8 mouse cellular contexts compared by ENCODE assay signal in genomic region chr16:11134348-11135344, GRCm38 (mm10). TPM values are rescaled to one million over a fixed set of nuclear protein-coding genes. Genes with fewer than 3 reads are reported as not detected.
A peak's percentile ranks its signal among the peaks of the same experiment; 100 is the strongest.
DNase-seq lines count a peak whose midpoint lies in the region; ATAC-seq and TF ChIP-seq lines count a peak whose summit lies in the region.

Gene Txndc11 (minus strand): TSS chr16:11134650.

- H3K27me3 ChIP-seq in forebrain, embryonic 15.5 days, result no peaks in the 10 kb centered on the region

- H3K36me3 ChIP-seq in ES-E14 (ENCODE audit: control insufficient read depth, insufficient read depth, low read length, poor library complexity, severe bottlenecking), result peaks cover 8% of the 10 kb centered on the region; the same call in 1 of the 2 replicates
- H3K36me3 ChIP-seq in forebrain, embryonic 15.5 days, result peaks cover 24% of the 10 kb centered on the region

- in situ Hi-C loops in ES-E14 (cut with MboI; ENCODE audit: low sequenced_read_pairs in 2 of 2, unreplicated experiment in 2 of 2), result no loop called here

- H3K9ac ChIP-seq in ES-E14 (ENCODE audit: insufficient read depth, low read depth, low read length, poor library complexity, severe bottlenecking), result peak within 1 kb of the TSS; percentile 92
- H3K9ac ChIP-seq in forebrain, embryonic 15.5 days (replicated peaks), result peak within 1 kb of the TSS; percentile 81

- no peaks in the 10 kb centered on the region for H3K9me3 ChIP-seq in ES-E14 (ENCODE audit: control insufficient read depth, insufficient read depth, low read depth, low read length)
- H3K9me3 ChIP-seq in forebrain, embryonic 15.5 days, result no peaks in the 10 kb centered on the region

- ATAC-seq in forebrain, embryonic 15.5 days (replicated peaks), result peak; percentile 100
- peak; percentile 92 for ATAC-seq in neutrophil, adult 5-6 weeks (ENCODE audit: extremely low read depth, insufficient number of reproducible peaks, low FRiP score, poor library complexity, severe bottlenecking)

- DNase-seq in ES-E14 (ENCODE audit: low read depth, low spot score), result peak; percentile 95
- DNase-seq in cerebellum, adult 11-12 months, result peak; percentile 99
- DNase-seq in heart, postnatal 25 days (ENCODE audit: low spot score), result peak; percentile 99
- DNase-seq in layer of hippocampus, adult 18-20 months (ENCODE audit: low spot score in 2 of 2), result peak; percentile 99
- peak; percentile 100 for DNase-seq in lung, adult 2 months
- DNase-seq in thymus, adult 18-20 months, result peak; percentile 99

- H3K4me2 ChIP-seq in forebrain, embryonic 15.5 days (replicated peaks), result peak within 1 kb of the TSS; percentile 64

- WGBS in forebrain, embryonic 15.5 days, result under 1% methylated on average over 71 of the region's 80 CpGs
- under 1% methylated on average over 80 of the region's 80 CpGs for WGBS in lung, adult 2 months

- peak; percentile 93 for TF ChIP-seq POLR2A in lung, adult 2 months (IDR thresholded peaks at IDR 0.05; ENCODE audit: borderline replicate concordance, extremely low read depth, low read depth, low read length)

- H3K4me3 ChIP-seq in ES-E14 (ENCODE audit: insufficient read depth in 1 of 2, low read depth in 1 of 2, low read length in 2 of 2, poor library complexity in 1 of 2, severe bottlenecking in 1 of 2), result peak within 1 kb of the TSS; percentile 81 to 86
- peak within 1 kb of the TSS; percentile 69 for H3K4me3 ChIP-seq in forebrain, embryonic 15.5 days
- peak within 1 kb of the TSS; percentile 72 for H3K4me3 ChIP-seq in lung, adult 2 months (replicated peaks; ENCODE audit: extremely low read depth, low read depth, low read length)

- no peak for TF ChIP-seq CTCF in lung, adult 2 months (IDR thresholded peaks at IDR 0.05; ENCODE audit: insufficient read depth, low read length)

- intact Hi-C loops in heart, postnatal 25 days (cut with DNase I), result loop anchor here (1.0 to 10.0 kb wide), 5 partner anchors 41 to 590 kb away; partner anchors contain the start of genes Clec16a, Dexi, Gspt1 and Snx29

- H3K27ac ChIP-seq in ES-E14 (ENCODE audit: insufficient read depth, low read depth, low read length, poor library complexity, severe bottlenecking), result 0 out of 2 replicates have a peak within 1 kb of the TSS, but pooled peaks have one; percentile 35
- H3K27ac ChIP-seq in forebrain, embryonic 15.5 days (replicated peaks), result peak within 1 kb of the TSS; percentile 93

- no peaks in the 10 kb centered on the region for H3K4me1 ChIP-seq in ES-E14 (ENCODE audit: control insufficient read depth in 2 of 2, insufficient read depth in 2 of 2, low read length in 2 of 2, poor library complexity in 1 of 2)
- H3K4me1 ChIP-seq in forebrain, embryonic 15.5 days, result peaks cover 28% of the 10 kb centered on the region
- peaks cover 9% of the 10 kb centered on the region for H3K4me1 ChIP-seq in lung, adult 2 months (ENCODE audit: control insufficient read depth, insufficient read depth, low read length)

TF ChIP-seq in ES-E14, 5 proteins besides CTCF, POLR2A, EP300 and RAD21:
- TF ChIP-seq ZNF384 (IDR thresholded peaks at IDR 0.05; ENCODE audit: low read depth, low read length) (no peak), ZC3H11A (IDR thresholded peaks at IDR 0.05; ENCODE audit: borderline replicate concordance, low read depth, low read length) (no peak), CHD2 (IDR thresholded peaks at IDR 0.05; ENCODE audit: low read depth, low read length) (no peak), HCFC1 (IDR thresholded peaks at IDR 0.05; ENCODE audit: borderline replicate concordance, insufficient read depth, low read length) (no peak; the same call in 1 of the 2 replicates), MAFK (IDR thresholded peaks at IDR 0.05; ENCODE audit: insufficient read depth, low read depth, low read length) (no peak)
TF ChIP-seq in ES-E14: peak in this region for 0.

RNA-seq across cellular contexts. Expression of gene Txndc11, which starts in this region (rescaled TPM):
- 26.0 and 28.6 TPM in 2 replicates for total RNA-seq in ES-E14 (2012; rRNA removed)
- polyA plus RNA-seq in forebrain, embryonic 15.5 days (2015; fragmentation: Nextera tagmentation; extraction: Ambion mirVana), result 32.1 and 34.4 TPM in 2 replicates
- total RNA-seq in heart, postnatal 25 days (2021), result 10 to 100 TPM; 15.9 to 17.0 TPM
- total RNA-seq in layer of hippocampus, adult 18-20 months (2021), result 10 to 100 TPM; 26.4 to 28.5 TPM
- 23.2 and 25.6 TPM in 2 replicates for polyA plus RNA-seq in lung, adult 2 months (2012; rRNA removed)
- 44.1 and 46.4 TPM in 2 replicates for total RNA-seq in neutrophil, adult 5-6 weeks (2017)

Comparison
In these comparisons a context has a peak if more than half of its experiments do, and no peak if none do; other contexts are left out.
1. Peak in every context shown above with its lines: DNase-seq, ATAC-seq, H3K4me3 ChIP-seq and H3K27ac ChIP-seq.